Mouse (Mus musculus): ENCODE measurements at regions not wholly inside any gene's neighbourhood (a gene's known extent, or its start where the extent isn't known, plus 50 kb on each side); places are given as distances from the start of the nearest gene placed in this dataset.
"Not testable (repeated sequence)": the region's sequence is repeated elsewhere in the genome, so short reads cannot be mapped to it uniquely, and the experiment has no call there.

DNA sequence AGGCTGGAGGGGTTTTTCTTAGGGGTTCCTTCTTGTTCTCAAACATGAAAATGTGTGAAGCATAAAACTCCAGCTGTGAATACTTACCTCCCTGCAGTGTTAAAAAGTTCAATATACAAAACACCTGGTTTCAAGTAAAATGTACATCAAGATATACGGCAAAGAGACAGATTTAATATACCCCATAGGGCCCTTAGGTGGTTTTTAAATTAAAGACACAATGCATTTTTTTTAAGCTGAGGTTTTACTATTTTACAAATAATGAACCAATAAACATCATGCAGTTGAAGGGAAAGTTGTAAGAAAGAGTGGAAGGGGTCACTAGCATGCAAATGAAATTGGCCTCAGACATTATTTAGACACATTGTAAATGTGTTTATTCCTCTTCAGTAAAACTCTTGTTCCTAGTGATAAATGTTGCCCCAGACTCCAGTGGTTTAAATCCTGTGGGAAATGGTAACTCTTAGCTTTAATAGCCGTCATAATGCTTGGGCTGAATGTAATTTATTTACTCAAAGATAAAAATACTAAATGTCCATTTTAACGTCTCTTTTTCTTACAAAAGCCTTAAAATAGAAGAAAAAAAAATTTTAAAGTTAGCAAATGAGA is 1337.9 kb downstream of the Efnb2 start:
- DNase-seq: no peak

- no peak for DNase-seq
These were observed 1338.5 kb downstream of the Efnb2 start for GRCm38 (mm10) chr8:7322376-7323066.

DNA sequence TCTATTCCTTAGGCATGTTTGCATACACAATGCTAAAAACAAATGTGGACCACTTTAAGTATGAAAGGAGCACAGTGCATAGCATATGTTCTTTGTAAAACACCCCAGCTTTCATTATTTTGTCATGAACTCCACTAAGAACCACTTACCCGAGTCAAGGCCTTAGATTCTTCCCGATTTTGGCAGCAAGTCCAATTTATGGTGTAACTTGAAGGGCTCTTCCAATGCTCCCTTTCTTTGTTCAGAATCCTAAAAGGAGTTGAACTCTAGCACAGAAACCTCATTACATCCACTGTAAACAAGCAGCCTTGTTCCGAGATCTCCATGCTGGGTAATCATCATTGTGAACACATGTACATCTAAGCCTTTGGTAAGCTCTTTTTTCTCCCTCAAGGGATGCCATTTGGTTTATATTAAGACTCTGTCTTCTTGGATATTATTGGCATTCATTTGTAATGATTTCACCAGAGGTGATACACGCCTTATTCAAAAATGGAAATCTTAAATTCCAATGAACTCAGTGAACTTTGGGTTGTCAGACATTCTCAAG is 1344.2 kb downstream of the Efnb2 start:
- no peak for DNase-seq

GRCm38 (mm10) chr8:7309239-7309638 is 1351.8 kb downstream of the Efnb2 start:
- DNase-seq: no peak

DNA sequence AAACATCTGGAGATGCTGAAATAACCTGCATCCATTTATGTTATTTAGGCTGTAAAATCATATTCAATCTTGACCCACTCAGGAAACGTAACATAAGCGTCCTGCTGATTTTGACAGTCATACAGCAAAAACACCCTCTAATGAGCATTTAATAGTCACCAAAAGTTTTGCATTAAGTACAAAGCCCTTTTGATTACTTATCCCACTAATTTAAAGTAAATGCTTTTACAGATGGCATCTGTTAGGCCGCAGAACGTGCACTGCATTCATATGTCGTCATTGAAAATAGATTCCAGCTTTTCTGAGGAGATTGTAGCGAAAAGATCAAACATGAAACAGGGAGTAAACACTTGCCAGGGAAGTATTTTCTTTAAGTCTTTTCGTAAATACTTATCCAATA is 1371.7 kb downstream of the Efnb2 start:
- no peak for DNase-seq

GRCm38 (mm10) chr8:7286581-7286980 is 1374.5 kb downstream of the Efnb2 start:
- DNase-seq: no peak

GRCm38 (mm10) chr8:7267406-7267805 is 1393.6 kb downstream of the Efnb2 start:
- DNase-seq: no peak

DNA sequence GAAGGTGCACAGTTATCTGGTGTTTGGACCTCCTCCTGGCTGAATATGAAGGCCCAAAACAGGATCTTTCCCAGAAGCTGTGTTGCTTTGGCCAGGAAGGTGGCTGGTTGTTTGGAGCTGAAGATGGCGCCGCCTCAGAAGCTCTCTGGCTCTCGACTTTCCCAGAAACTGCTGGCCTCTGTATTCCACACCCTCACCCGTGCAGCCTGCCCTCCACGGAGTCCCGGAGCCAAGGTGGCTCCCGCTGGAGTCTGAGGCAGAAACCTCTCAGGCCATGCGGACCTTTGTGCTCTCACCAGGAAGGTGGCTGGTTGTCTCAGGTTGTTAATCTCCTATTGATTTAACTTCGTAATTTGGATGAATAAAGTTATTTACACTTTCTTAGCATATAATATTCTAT is 1406.7 kb downstream of the Efnb2 start:
- DNase-seq: not testable (repeated sequence)

DNA sequence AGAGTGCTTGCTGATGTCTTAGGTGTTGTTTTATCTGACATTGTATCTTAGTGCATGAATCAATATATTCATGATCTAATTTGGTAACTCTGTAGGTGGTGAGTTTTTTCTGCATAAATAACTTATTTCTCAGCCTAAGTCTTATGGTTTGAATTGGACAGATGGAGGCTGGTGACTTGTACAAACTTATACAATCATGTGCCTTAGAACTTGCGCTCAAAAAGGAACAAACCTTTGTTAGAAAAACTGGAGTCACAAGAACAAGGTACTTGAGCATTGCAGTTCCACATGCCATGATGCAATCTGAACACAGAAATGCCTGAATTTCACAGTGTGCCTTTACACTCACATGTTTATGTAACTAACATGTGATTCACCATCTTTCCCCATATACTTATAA is 1420.7 kb downstream of the Efnb2 start:
- DNase-seq: no peak

DNA sequence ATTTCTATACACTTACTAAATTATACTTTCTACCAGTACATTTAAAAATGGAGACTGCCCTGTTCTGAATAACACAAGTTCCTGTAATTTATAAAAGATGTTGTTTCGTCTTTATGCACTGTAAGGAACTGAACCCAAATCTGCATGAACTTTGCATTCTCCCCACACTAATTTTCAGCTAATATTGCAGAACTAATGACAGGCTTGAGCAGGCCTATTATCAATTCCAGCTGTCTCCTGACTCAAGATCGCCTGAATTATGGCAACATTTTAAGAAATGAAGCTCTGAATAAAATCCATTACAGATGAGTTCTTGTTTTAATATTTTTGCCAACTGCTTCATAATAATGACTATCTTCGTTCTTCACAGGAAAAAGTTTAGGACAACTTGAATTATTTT is 1427.0 kb downstream of the Efnb2 start:
- DNase-seq: no peak

- no peak for DNase-seq
These were observed 1441.7 kb downstream of the Efnb2 start for GRCm38 (mm10) chr8:7219300-7219699.

DNA sequence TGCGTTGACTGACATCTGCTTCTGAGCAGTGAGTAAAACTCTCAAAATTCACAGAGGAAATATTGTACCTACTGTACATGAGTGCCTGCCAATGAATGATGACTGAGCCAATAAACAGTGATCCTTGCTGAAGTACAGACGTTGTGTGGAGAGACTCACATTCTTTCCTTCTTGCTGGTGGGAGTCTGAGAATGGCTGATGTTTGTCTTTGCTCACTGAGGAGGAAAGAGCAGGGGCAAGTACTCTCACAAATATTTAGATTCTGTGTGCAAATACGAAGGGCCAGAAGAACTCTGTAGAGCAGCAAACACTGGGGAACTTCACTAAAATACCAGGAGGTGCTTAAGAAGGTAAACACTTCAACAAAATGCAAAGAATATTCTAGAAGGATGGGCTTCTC is 1453.9 kb downstream of the Efnb2 start:
- DNase-seq: no peak

DNA sequence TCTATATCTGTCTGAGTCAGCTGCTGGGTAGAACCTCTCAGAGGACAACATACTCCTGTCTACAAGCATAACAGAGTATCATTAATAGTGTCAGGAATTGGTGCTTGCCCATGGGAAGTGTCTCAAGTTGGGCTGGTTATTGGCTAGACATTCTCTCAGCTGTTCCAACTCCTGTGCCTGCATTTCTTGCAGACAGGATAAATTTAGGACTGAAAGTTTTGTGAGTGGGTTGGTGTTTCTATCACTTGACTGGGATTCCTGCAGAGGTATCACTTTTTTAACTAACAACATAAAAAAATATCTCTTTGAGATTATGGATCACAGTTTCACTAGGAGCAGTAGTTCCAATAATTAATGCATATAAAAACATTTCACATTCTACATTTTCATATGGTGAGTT is 1454.4 kb downstream of the Efnb2 start:
- no peak for DNase-seq

GRCm38 (mm10) chr8:7205086-7205485 is 1456.0 kb downstream of the Efnb2 start:
- DNase-seq: no peak

DNA sequence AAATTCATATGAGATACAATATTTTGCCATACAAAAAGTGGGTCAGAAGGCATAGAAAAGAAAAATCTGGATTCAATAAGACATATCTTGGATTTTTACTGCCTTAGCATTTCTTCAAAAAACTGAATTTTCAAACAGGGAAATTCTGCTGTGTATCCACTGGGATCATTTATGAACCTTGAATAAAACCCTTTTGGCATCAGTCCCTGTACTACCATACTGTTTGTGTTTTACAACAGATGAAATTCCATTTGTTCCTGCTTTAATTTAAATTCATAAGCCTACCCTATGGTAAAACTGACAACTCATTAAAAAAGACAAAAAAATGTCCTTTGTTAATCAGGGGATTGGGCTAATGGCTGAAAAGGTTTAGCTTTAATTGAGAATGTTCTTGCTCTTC is 1470.3 kb downstream of the Efnb2 start:
- DNase-seq: no peak

GRCm38 (mm10) chr8:7163361-7163760 is 1497.7 kb downstream of the Efnb2 start:
- DNase-seq: no peak

DNA sequence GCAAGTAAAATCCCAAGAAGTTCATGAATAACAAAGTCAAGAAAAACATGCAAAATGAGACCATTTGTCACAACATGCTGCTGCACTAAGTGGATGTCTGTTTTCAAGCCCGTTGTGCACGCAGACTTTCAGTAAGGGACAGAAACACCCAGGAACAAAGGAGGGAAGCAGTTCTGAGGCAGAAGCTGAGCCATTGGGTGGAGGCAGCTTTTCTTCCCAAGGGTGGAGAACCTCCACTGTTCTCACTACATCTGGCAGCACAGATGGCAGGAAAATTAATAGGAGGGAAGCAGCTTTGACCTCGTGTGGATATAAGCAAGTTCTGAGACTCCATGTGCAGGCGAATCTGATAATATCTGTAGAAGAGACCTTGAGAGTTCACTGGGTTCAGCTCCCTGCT is 1529.3 kb downstream of the Efnb2 start:
- no peak for DNase-seq

- no peak for DNase-seq
These were observed 1552.2 kb downstream of the Efnb2 start for GRCm38 (mm10) chr8:7108849-7109248.

GRCm38 (mm10) chr8:7097577-7097976 is 1563.5 kb downstream of the Efnb2 start:
- DNase-seq: no peak

DNA sequence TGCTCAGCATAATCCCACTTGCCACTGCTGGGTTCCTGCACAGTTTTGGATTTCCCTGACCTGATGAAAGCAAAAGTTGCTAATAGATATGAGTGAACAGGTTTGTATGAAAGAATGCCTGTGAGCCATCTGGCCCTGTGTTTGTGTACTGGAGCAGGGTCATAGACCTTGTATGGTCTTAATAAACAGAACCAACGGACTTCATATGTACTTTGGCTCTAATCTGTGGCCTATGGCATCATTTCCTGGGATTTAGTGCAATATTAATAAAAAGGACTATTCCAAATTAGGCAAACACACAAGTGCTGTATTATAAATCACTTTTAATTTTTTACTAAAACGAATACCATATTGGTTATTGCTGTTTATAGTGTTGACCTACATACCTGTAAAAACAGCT is 1568.2 kb downstream of the Efnb2 start:
- peak in 1 of 2 experiments; percentile 4 for DNase-seq

GRCm38 (mm10) chr8:7088123-7088522 is 1572.9 kb downstream of the Efnb2 start:
- DNase-seq: no peak

DNA sequence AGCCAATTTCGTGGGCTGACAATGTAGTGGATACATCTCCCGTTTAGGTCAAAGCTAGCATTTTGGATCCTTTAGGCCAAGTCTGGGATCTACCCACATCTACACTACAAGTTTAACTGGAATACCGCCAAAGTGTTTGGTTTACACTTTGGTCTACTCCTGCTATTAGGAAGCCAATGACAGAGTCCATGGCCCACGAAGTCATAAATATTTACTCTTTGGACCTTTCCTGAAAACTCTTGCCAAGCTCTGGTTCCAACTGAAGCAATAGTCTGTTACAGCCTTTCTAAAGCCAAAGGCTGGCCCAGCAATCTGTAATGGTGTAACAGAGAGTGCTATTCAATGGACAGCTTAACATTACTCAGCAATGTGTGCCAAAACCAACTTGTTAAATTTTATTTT is 1600.8 kb downstream of the Efnb2 start:
- DNase-seq: no peak

- no peak for DNase-seq
These were observed 1634.7 kb downstream of the Efnb2 start for GRCm38 (mm10) chr8:7026247-7026844.

DNA sequence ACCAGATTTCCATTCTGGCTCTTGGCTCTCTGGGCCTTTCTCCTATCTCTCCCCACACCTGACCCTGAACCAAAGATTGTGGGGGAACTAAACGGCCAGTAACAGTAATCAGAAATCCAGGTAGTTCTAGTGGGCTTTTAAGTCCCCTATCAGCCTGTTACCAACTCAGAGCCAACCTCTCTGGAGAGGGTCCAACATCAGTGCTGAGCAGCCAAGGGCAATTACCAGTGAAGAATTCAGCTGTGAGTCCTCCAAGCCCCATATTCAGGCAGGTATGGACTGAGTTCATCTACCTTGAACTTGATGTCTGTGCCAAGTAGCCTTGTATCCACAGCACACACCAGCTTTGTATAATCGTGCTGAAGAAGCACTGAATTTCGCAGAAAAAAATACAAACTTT is 1636.7 kb downstream of the Efnb2 start:
- DNase-seq: peak in 1 of 2 experiments; percentile 6

Measured in cerebellum, postnatal 25 days (tissue).